Mouse (Mus musculus) midbrain, embryonic 11.5 days (tissue): Measurements from ENCODE around the gene Disp3. TPM values are rescaled to one million over a fixed set of nuclear protein-coding genes. Genes with fewer than 3 reads are reported as not detected.

Experiments used
- ATAC-seq: fragments of 200-750 bp; cut with Nextera tagmentation; 2 replicates; pipeline ENCODE4 v1.8.0; 2017; ENCODE audit warnings: moderate TSS enrichment, moderate library complexity; ENCODE audit not compliant: low FRiP score
- DNase-seq: peaks from one replicate; pipeline ENCODE4 v3.0.0; 2015; ENCODE audit warnings: low spot score; ENCODE audit errors: missing footprints
- H3K27ac ChIP-seq: fragments of 300-500 bp; sonication (generic); 2 replicates; pipeline ENCODE4 v1.5.1; 2014; ENCODE audit warnings: low read depth, low read length
- H3K27me3 ChIP-seq: fragments of 300-500 bp; sonication (generic); 2 replicates; pipeline ENCODE4 v1.6.1; 2014; ENCODE audit warnings: mild to moderate bottlenecking, low read length, moderate library complexity, mixed read lengths; ENCODE audit not compliant: control insufficient read depth, insufficient read depth
- H3K36me3 ChIP-seq: fragments of 300-500 bp; sonication (generic); 2 replicates; pipeline ENCODE4 v1.6.1; 2014; ENCODE audit warnings: mild to moderate bottlenecking, low read length, moderate library complexity, mixed read lengths; ENCODE audit not compliant: control insufficient read depth, insufficient read depth
- H3K4me1 ChIP-seq: fragments of 300-500 bp; sonication (generic); 2 replicates; pipeline ENCODE4 v1.6.1; 2014; ENCODE audit warnings: low read length; ENCODE audit not compliant: control insufficient read depth, insufficient read depth
- H3K4me2 ChIP-seq: fragments of 300-500 bp; sonication (generic); 2 replicates; pipeline ENCODE4 v1.6.1; 2014; ENCODE audit warnings: mild to moderate bottlenecking, moderate library complexity
- H3K4me3 ChIP-seq: fragments of 300-500 bp; sonication (generic); 2 replicates; pipeline ENCODE4 v1.5.1; 2014; ENCODE audit warnings: low read depth, low read length
- H3K9ac ChIP-seq: fragments of 300-500 bp; sonication (generic); 2 replicates; pipeline ENCODE4 v1.6.1; 2014; ENCODE audit warnings: low read length
- H3K9me3 ChIP-seq: fragments of 300-500 bp; sonication (generic); 2 replicates; pipeline ENCODE4 v1.6.1; 2016; ENCODE audit warnings: low read length; ENCODE audit not compliant: control insufficient read depth
- WGBS: fragments of 180-500 bp; shearing (Covaris S2); extraction: QIAGEN DNeasy Blood & Tissue Kit; methylation state at CpG from one replicate; pipeline ENCODE4 v1.1.7; 2014; 5-methylcytosine and 5-hydroxymethylcytosine counted together
- polyA plus RNA-seq: library from polyadenylated mRNA; unstranded; fragments of >200 nt; fragmentation: Nextera tagmentation; extraction: Ambion mirVana; gene quantifications from 2 replicates; pipeline ENCODE4 v1.2.1, GENCODE M21; 2014

Disp3 gene
- polyA plus RNA-seq, 1 experiment from 2014 or later: 2.9 TPM

DNA sequence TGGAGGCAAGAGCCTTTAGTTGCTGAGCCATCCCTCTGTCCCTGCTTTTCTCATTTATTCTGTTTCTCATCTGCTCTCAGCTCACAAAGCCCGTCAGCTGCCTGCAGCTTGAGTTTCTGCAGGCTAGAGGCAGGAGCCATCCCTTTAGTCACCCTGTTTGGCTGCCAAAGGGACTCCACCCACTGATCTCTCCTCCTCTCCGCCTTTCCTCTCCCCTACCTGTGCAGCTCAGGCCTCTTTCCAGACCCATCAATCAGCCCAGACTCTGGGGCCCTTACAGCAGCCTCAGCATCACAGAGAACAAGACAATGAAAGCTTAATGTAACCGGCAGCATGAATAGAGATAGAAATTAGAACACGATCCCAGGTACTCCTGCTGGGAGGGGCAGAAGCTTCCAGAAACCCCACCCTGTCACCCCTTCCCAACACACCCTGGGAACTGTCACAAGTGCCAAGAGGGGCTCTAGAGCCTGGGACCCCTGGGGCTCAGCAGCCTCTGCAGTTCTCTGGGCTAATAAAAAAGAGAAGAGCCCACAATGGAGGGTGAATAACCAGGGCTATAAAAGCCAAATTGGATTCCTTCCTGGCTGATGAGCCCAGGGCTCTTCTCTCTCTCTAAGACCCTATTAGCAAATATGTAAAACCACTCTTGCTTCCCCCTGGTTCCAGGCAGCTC is 10.8 kb downstream of the Disp3 start:
- peaks cover 9% of the 10 kb centered on the region for H3K4me1 ChIP-seq
- no peaks in the 10 kb centered on the region; the same call in 1 of the 2 replicates for H3K36me3 ChIP-seq
- peaks cover 7% of the 10 kb centered on the region for H3K27me3 ChIP-seq
- no peak for ATAC-seq
- no peak for DNase-seq
- no peak overlapping the region for H3K9ac ChIP-seq
- H3K9me3 ChIP-seq: no peaks in the 10 kb centered on the region
- H3K27ac ChIP-seq: no peak overlapping the region
- 31% methylated on average over 4 of the region's 4 CpGs for WGBS
- no peak overlapping the region for H3K4me3 ChIP-seq
- H3K4me2 ChIP-seq: no peak overlapping the region

DNA sequence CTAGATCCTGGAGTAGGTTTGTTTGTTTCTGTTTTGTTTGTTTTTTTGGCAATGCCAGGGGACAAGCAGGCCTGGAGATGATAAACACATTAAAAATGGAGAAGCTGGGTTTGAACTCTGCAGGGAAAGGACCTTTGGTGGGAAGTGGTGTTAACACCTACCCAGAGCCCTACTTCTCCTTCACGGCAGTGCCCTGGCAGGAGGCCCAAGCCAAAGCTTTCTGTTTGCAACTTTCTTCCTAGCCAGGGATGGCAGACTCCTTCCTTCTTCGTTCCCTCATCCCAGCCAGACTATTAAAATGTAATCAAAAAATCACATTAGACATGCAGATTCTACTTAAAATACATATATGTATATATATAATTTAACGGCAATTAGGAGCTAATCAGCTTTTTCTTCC is 13.1 kb downstream of the Disp3 start:
- Histone ChIP-seq H3K4me3 (no peak overlapping the region), H3K4me1 (peaks cover 14% of the 10 kb centered on the region), H3K9me3 (no peaks in the 10 kb centered on the region), H3K36me3 (no peaks in the 10 kb centered on the region), H3K27ac (no peak overlapping the region), H3K27me3 (peaks cover 18% of the 10 kb centered on the region), H3K9ac (no peak overlapping the region), H3K4me2 (no peak overlapping the region)
- ATAC-seq: no peak
- WGBS: 66% methylated on average over 3 of the region's 3 CpGs
- no peak for DNase-seq

DNA sequence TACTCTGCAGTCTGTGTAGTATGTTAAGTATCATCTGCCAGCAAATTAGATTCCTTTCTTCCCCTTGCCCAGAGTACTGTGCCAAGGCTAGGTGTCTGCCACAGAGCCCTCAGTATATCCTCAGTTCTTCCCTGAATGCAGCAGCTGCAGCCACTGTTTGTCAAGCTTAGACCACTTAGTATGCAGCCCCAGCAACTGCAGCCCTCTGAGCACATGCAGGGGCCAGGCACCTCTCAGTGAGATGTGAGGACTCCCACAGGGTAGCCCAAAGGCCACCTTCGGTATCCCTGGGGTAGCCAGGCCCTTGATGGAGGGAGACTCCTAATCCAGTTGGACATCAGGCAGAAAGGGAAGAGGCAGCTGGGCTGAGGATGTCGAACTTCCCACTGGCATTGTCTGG is 14.5 kb downstream of the Disp3 start:
- ATAC-seq (peak; percentile 62), DNase-seq (no peak)
- no peak overlapping the region for H3K27ac ChIP-seq
- peaks cover 14% of the 10 kb centered on the region for H3K4me1 ChIP-seq
- no peaks in the 10 kb centered on the region for H3K9me3 ChIP-seq
- H3K4me3 ChIP-seq: no peak overlapping the region
- WGBS: 4% methylated on average over 2 of the region's 2 CpGs
- no peak overlapping the region for H3K9ac ChIP-seq
- H3K36me3 ChIP-seq: no peaks in the 10 kb centered on the region
- H3K27me3 ChIP-seq: peaks cover 18% of the 10 kb centered on the region
- H3K4me2 ChIP-seq: no peak overlapping the region

DNA sequence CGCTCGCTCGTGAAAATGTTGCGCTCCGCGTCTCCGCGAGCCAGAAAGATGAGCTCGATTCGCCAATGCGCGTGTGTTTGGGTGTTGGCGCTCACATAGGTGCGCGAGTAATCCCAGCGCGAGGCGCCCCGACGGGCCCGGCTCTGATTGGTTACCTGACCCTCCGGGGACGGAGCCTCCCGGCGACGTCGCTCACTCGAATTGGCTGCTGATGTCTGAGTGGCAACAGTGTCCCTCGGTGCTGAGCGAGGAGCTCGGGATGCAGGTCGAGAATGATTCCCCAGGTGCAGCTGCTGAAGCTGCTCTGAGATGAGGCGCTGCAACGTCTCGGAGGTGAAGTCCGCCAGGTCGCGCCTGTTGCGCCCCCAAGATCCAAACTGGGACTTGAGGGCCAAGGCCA is 16.1 kb downstream of the Disp3 start:
- H3K9me3 ChIP-seq: no peaks in the 10 kb centered on the region
- ATAC-seq (peak; percentile 49; the same call in 1 of the 2 replicates), DNase-seq (no peak)
- H3K9ac ChIP-seq: no peak overlapping the region
- peaks cover 18% of the 10 kb centered on the region for H3K27me3 ChIP-seq
- H3K4me2 ChIP-seq: peak overlapping the region; percentile 28
- 7% methylated on average over 39 of the region's 39 CpGs for WGBS
- H3K4me1 ChIP-seq: peaks cover 14% of the 10 kb centered on the region
- no peaks in the 10 kb centered on the region for H3K36me3 ChIP-seq
- no peak overlapping the region for H3K27ac ChIP-seq
- no peak overlapping the region for H3K4me3 ChIP-seq

DNA sequence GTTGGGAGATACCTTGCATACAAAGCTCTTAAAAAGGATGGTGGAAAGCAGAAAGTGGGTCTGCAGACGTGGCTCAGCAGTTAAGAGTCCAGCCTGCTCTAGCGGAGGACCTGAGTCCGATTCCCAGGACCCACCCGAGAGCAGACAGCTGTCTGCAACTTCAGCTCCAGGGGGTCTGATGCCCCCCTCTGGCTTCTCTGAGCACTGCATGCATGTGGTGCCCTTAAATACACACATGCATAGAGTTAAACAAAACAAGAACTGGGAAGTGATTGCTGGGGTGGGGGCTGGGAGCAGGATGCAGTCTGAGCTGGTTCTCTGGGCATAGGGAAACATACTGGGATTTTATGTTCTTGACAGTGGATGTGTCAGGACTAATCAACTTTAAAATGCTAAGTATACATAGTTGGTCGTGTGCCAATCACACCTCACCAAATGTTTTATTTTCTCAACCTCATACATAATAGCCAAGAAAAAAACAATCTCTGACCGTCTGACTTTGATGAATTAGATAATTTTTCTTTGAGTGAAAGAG is 20.7 kb downstream of the Disp3 start:
- no peak overlapping the region for H3K4me3 ChIP-seq
- ATAC-seq (no peak), DNase-seq (no peak)
- peaks cover 12% of the 10 kb centered on the region for H3K27me3 ChIP-seq
- no peaks in the 10 kb centered on the region for H3K9me3 ChIP-seq
- no peak overlapping the region for H3K27ac ChIP-seq
- no peaks in the 10 kb centered on the region for H3K36me3 ChIP-seq
- H3K9ac ChIP-seq: no peak overlapping the region
- peaks cover 6% of the 10 kb centered on the region; the same call in 1 of the 2 replicates for H3K4me1 ChIP-seq
- no peak overlapping the region for H3K4me2 ChIP-seq
- WGBS: 88% methylated on average over 6 of the region's 6 CpGs

DNA sequence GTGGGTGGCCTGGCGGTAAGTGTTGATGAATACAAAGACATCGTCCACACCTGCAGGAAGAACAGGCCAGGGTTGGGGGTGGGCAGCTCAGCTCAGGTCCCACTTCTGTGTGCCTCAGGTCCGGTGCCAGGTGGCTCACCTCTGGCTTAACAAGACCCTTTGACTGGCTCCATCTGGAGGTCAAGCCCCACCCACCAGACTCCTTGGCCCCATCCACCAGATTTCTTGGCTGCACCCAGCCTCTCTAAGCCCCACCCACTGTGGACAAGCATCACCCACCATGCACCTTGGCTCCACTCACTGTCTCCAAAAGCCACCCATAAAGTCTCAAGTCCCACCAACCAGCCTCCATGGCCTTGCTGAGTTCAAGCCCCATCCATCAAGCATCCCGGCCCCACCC is 27.8 kb downstream of the Disp3 start:
- no peaks in the 10 kb centered on the region for H3K36me3 ChIP-seq
- no peak overlapping the region for H3K27ac ChIP-seq
- no peak overlapping the region for H3K4me2 ChIP-seq
- no peaks in the 10 kb centered on the region for H3K4me1 ChIP-seq
- no peak overlapping the region for H3K4me3 ChIP-seq
- no peaks in the 10 kb centered on the region for H3K27me3 ChIP-seq
- DNase-seq: no peak
- no peak for ATAC-seq
- 90% methylated on average over 4 of the region's 4 CpGs for WGBS
- H3K9me3 ChIP-seq: no peaks in the 10 kb centered on the region
- no peak overlapping the region for H3K9ac ChIP-seq

DNA sequence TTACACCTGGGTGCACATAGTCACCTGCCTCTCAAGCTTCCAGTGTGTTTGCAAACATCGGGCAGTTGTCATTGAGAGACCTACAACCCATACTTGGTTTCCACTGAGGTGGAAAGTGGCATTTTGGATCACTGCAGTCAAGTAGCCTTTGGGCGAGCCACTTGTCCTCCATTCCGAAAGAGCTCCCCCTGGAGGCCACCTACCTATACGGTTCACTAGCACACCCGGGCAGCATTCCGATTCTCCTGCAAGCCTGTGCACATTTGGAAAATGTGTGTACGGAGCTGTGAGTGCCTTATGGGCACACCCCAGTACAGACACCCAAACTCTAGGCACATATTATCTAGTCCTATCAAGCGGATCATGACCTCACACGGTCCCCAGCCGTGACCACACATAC is 38.4 kb downstream of the Disp3 start:
- Histone ChIP-seq H3K36me3 (no peaks in the 10 kb centered on the region), H3K9ac (no peak overlapping the region), H3K27me3 (no peaks in the 10 kb centered on the region), H3K27ac (no peak overlapping the region), H3K9me3 (peaks cover 4% of the 10 kb centered on the region; the same call in 1 of the 2 replicates), H3K4me3 (no peak overlapping the region), H3K4me1 (no peaks in the 10 kb centered on the region), H3K4me2 (no peak overlapping the region)
- DNase-seq (no peak), ATAC-seq (no peak)
- WGBS: 53% methylated on average over 10 of the region's 10 CpGs

DNA sequence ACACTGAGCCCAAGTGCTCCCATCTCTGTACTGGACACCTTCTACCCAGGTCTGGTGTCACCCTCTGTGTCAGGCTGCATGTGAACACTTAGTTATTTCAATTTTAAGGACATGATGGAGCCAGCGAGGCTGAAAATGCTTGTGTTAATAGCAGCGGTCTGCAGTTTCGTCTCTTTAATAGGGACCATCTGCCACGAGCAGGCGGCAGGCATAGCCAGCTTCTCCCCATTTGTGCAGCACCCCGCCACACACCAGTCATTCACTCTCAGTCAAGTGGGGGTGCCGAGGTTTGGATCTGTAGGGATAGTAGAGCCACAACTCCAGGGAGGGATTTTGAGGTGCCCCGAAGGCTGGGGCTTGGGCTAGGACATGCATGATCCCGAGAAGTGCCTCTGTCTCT is 47.4 kb downstream of the Disp3 start:
- Histone ChIP-seq H3K27me3 (no peaks in the 10 kb centered on the region), H3K9ac (no peak overlapping the region), H3K4me3 (no peak overlapping the region), H3K27ac (no peak overlapping the region), H3K9me3 (peaks cover under 1% of the 10 kb centered on the region; the same call in 1 of the 2 replicates), H3K4me1 (peaks cover 12% of the 10 kb centered on the region), H3K36me3 (no peaks in the 10 kb centered on the region), H3K4me2 (no peak overlapping the region)
- 85% methylated on average over 9 of the region's 9 CpGs for WGBS
- DNase-seq (no peak), ATAC-seq (no peak)

DNA sequence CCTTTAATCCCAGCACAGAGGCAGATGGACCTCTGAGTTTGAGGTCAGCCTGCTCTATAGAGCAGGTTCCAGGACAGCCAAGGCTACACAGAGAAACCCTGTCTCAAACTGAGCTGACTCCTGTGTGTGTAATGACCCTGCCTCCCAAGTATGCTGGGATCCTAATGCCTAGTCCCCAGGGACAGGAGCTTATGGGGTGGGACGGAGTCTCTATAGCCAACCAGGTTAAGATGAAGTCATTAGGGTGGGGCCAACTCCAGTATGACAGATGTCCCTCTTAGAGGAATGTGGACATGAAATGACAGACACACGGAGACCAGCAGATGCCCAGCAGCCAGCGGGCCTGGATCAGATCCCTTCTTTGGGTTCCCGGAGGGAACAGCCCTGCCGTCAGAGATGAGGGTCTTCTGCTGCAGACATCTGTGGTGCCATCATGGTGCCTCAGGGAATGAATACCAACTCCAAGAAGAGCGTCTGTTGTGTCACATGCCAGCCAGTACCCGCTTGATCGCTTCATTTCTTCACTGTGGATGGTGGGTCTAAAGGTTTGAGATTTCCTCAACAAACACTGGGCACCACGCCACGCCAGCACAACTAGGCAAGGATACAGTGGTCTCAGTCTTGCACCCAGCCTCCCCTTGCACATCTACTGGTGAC is 48.2 kb downstream of the Disp3 start:
- Histone ChIP-seq H3K9me3 (no peaks in the 10 kb centered on the region), H3K27ac (no peak overlapping the region), H3K9ac (no peak overlapping the region), H3K36me3 (no peaks in the 10 kb centered on the region), H3K4me3 (no peak overlapping the region), H3K4me1 (peaks cover 12% of the 10 kb centered on the region), H3K27me3 (no peaks in the 10 kb centered on the region), H3K4me2 (no peak overlapping the region)
- DNase-seq (no peak), ATAC-seq (0 out of 2 replicates have a peak, but pooled peaks have one; percentile 26)
- 88% methylated on average over 10 of the region's 10 CpGs for WGBS
